Mouse (Mus musculus) neutrophil, adult 65 days (primary cell): Measurements from ENCODE around the gene Cyp51. TPM values are rescaled to one million over a fixed set of nuclear protein-coding genes. Genes with fewer than 3 reads are reported as not detected.

Experiments
- total RNA-seq: library from RNA; stranded (reverse); gene quantifications from 2 replicates; pipeline ENCODE4 v1.2.4, GENCODE M21; 2023

Cyp51 gene
- 7.6 and 8.0 TPM in 2 replicates for total RNA-seq

DNA sequence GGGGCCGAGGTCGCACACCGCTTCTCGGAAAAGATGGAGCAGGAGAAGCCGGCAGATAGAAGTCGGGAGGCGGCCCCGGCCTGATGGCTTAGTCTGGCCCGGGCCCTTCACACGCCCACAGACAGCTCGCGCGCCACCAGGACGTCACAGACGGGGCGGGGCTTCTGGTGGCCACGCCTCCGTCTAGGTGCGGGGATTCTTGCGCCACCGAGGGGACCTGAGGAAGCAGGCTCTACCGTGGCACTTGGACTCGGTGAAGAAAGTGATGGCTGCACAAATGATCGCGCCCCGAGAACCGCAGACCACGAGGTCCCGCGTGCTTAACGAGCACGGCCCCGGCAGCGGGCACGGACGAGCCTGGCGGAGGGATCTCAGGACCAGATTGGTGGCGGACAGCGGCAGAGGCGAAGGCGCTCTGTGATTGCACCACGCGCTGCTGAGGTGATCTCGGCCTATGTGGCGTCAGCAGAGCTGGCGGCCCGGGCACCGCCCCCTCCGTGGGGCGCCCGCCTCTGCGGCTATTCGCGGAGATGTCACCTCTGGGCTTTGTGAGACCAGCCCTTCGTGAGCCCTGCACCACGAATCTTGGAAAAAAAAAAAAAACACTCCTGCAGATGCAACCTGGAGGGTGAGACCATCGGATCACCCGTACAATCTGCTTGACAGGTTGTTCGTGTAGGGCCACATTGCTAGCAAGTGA lies at the start of gene Cyp51:
Gene Cyp51 (minus strand): TSS at position 406 of the 700 bp plus-strand sequence.

Other genes starting within 250 kb of the Cyp51 start
- gene Mterf1a, start 210.8 kb downstream of the Cyp51 start, total RNA-seq, result 2.7 and 5.4 TPM in 2 replicates
- 44.6 and 77.4 TPM in 2 replicates for gene Akap9, start 176.7 kb downstream of the Cyp51 start, total RNA-seq
- 2.3 and 4.1 TPM in 2 replicates for gene Mterf1b, start 87.6 kb upstream of the Cyp51 start, total RNA-seq